Mouse (Mus musculus): ENCODE measurements at regions not wholly inside any gene's neighbourhood (a gene's known extent, or its start where the extent isn't known, plus 50 kb on each side); places are given as distances from the start of the nearest gene placed in this dataset.
"Not testable (repeated sequence)": the region's sequence is repeated elsewhere in the genome, so short reads cannot be mapped to it uniquely, and the experiment has no call there.

GRCm38 (mm10) chr1:81739981-81740380 is 492.9 kb upstream of the Gm9747 start:
- no peak for TF ChIP-seq CTCF (IDR thresholded peaks at IDR 0.05; ENCODE audit: borderline replicate concordance, insufficient read depth, low read depth, low read length)
- WGBS = 95% methylated on average over 1 of the region's 1 CpGs
- DNase-seq = no peak
- Histone ChIP-seq H3K4me3 (replicated peaks; ENCODE audit: insufficient read depth, low read depth, low read length) (no peak overlapping the region), H3K4me1 (ENCODE audit: control insufficient read depth, insufficient read depth, low read length) (no peaks in the 10 kb centered on the region), H3K27ac (ENCODE audit: insufficient read depth, low read length) (no peak overlapping the region), H3K27me3 (ENCODE audit: control insufficient read depth, insufficient read depth, low read length) (no peaks in the 10 kb centered on the region)

- not testable (repeated sequence) for H3K4me1 ChIP-seq (ENCODE audit: control insufficient read depth, insufficient read depth, low read length); H3K4me3 ChIP-seq (replicated peaks; ENCODE audit: insufficient read depth, low read depth, low read length); H3K27ac ChIP-seq (ENCODE audit: insufficient read depth, low read length); H3K27me3 ChIP-seq (ENCODE audit: control insufficient read depth, insufficient read depth, low read length); DNase-seq
- 85% methylated on average over 8 of the region's 8 CpGs for WGBS
These were observed 491.0 kb upstream of the Gm9747 start for GRCm38 (mm10) chr1:81741882-81742281.

- TF ChIP-seq POLR2A (IDR thresholded peaks at IDR 0.05; ENCODE audit: borderline replicate concordance, insufficient read depth, low read length) (no peak), CTCF (IDR thresholded peaks at IDR 0.05; ENCODE audit: borderline replicate concordance, insufficient read depth, low read depth, low read length) (no peak)
- H3K4me3 ChIP-seq (replicated peaks; ENCODE audit: insufficient read depth, low read depth, low read length) = no peak overlapping the region
- H3K4me1 ChIP-seq (ENCODE audit: control insufficient read depth, insufficient read depth, low read length) = no peaks in the 10 kb centered on the region
- no peak overlapping the region for H3K27ac ChIP-seq (ENCODE audit: insufficient read depth, low read length)
- H3K27me3 ChIP-seq (ENCODE audit: control insufficient read depth, insufficient read depth, low read length) = no peaks in the 10 kb centered on the region
- DNase-seq = peak; percentile 4 to 8
- WGBS = 43% methylated on average over 8 of the region's 8 CpGs
These were observed 488.4 kb upstream of the Gm9747 start for GRCm38 (mm10) chr1:81744524-81744923.

GRCm38 (mm10) chr1:81745024-81745960 is 487.6 kb upstream of the Gm9747 start:
- Histone ChIP-seq H3K27ac (ENCODE audit: insufficient read depth, low read length) (no peak overlapping the region), H3K4me1 (ENCODE audit: control insufficient read depth, insufficient read depth, low read length) (no peaks in the 10 kb centered on the region), H3K27me3 (ENCODE audit: control insufficient read depth, insufficient read depth, low read length) (no peaks in the 10 kb centered on the region), H3K4me3 (replicated peaks; ENCODE audit: insufficient read depth, low read depth, low read length) (no peak overlapping the region)
- no peak for DNase-seq
- TF ChIP-seq POLR2A (IDR thresholded peaks at IDR 0.05; ENCODE audit: borderline replicate concordance, insufficient read depth, low read length) = no peak
- TF ChIP-seq CTCF (IDR thresholded peaks at IDR 0.05; ENCODE audit: borderline replicate concordance, insufficient read depth, low read depth, low read length) = no peak
- 36% methylated on average over 14 of the region's 14 CpGs for WGBS

GRCm38 (mm10) chr1:81746013-81746412 is 486.9 kb upstream of the Gm9747 start:
- no peaks in the 10 kb centered on the region for H3K4me1 ChIP-seq (ENCODE audit: control insufficient read depth, insufficient read depth, low read length)
- H3K4me3 ChIP-seq (replicated peaks; ENCODE audit: insufficient read depth, low read depth, low read length) = no peak overlapping the region
- WGBS = 59% methylated on average over 3 of the region's 3 CpGs
- no peak for TF ChIP-seq POLR2A (IDR thresholded peaks at IDR 0.05; ENCODE audit: borderline replicate concordance, insufficient read depth, low read length)
- no peak for TF ChIP-seq CTCF (IDR thresholded peaks at IDR 0.05; ENCODE audit: borderline replicate concordance, insufficient read depth, low read depth, low read length)
- H3K27me3 ChIP-seq (ENCODE audit: control insufficient read depth, insufficient read depth, low read length) = no peaks in the 10 kb centered on the region
- no peak for DNase-seq
- no peak overlapping the region for H3K27ac ChIP-seq (ENCODE audit: insufficient read depth, low read length)

GRCm38 (mm10) chr1:81747025-81747424 is 485.9 kb upstream of the Gm9747 start:
- TF ChIP-seq CTCF (IDR thresholded peaks at IDR 0.05; ENCODE audit: borderline replicate concordance, insufficient read depth, low read depth, low read length) (no peak), POLR2A (IDR thresholded peaks at IDR 0.05; ENCODE audit: borderline replicate concordance, insufficient read depth, low read length) (no peak)
- H3K4me1 ChIP-seq (ENCODE audit: control insufficient read depth, insufficient read depth, low read length) = no peaks in the 10 kb centered on the region
- H3K27me3 ChIP-seq (ENCODE audit: control insufficient read depth, insufficient read depth, low read length) = no peaks in the 10 kb centered on the region
- no peak overlapping the region for H3K27ac ChIP-seq (ENCODE audit: insufficient read depth, low read length)
- WGBS = 74% methylated on average over 3 of the region's 3 CpGs
- no peak overlapping the region for H3K4me3 ChIP-seq (replicated peaks; ENCODE audit: insufficient read depth, low read depth, low read length)
- no peak for DNase-seq

GRCm38 (mm10) chr1:81754067-81754466 is 478.8 kb upstream of the Gm9747 start:
- no peak for DNase-seq
- Histone ChIP-seq H3K4me1 (ENCODE audit: control insufficient read depth, insufficient read depth, low read length) (no peaks in the 10 kb centered on the region), H3K27ac (ENCODE audit: insufficient read depth, low read length) (no peak overlapping the region), H3K4me3 (replicated peaks; ENCODE audit: insufficient read depth, low read depth, low read length) (no peak overlapping the region), H3K27me3 (ENCODE audit: control insufficient read depth, insufficient read depth, low read length) (no peaks in the 10 kb centered on the region)
- WGBS = 93% methylated on average over 2 of the region's 2 CpGs
- no peak for TF ChIP-seq POLR2A (IDR thresholded peaks at IDR 0.05; ENCODE audit: borderline replicate concordance, insufficient read depth, low read length)
- TF ChIP-seq CTCF (IDR thresholded peaks at IDR 0.05; ENCODE audit: borderline replicate concordance, insufficient read depth, low read depth, low read length) = no peak

- Histone ChIP-seq H3K4me1 (ENCODE audit: control insufficient read depth, insufficient read depth, low read length) (no peaks in the 10 kb centered on the region), H3K27ac (ENCODE audit: insufficient read depth, low read length) (no peak overlapping the region), H3K4me3 (replicated peaks; ENCODE audit: insufficient read depth, low read depth, low read length) (no peak overlapping the region), H3K27me3 (ENCODE audit: control insufficient read depth, insufficient read depth, low read length) (no peaks in the 10 kb centered on the region)
- DNase-seq = no peak
- TF ChIP-seq CTCF (IDR thresholded peaks at IDR 0.05; ENCODE audit: borderline replicate concordance, insufficient read depth, low read depth, low read length) = no peak
- TF ChIP-seq POLR2A (IDR thresholded peaks at IDR 0.05; ENCODE audit: borderline replicate concordance, insufficient read depth, low read length) = no peak
- WGBS = 91% methylated on average over 3 of the region's 3 CpGs
These were observed 477.6 kb upstream of the Gm9747 start for GRCm38 (mm10) chr1:81755281-81755680.
